Mouse (Mus musculus) limb, embryonic 12.5 days (tissue): ENCODE results near the gene Fam160b1. TPM values are rescaled to one million over a fixed set of nuclear protein-coding genes. Genes with fewer than 3 reads are reported as not detected.
A peak's percentile ranks its signal among the peaks of the same experiment; 100 is the strongest.

Experiments
- ATAC-seq: fragments of 200-750 bp; cut with Nextera tagmentation; 2 replicates; pipeline ENCODE4 v1.8.0; 2017; ENCODE audit warnings: low read depth, moderate TSS enrichment; ENCODE audit not compliant: insufficient number of reproducible peaks, insufficient read depth, low FRiP score, low TSS enrichment
- H3K27ac ChIP-seq: fragments of 300-500 bp; sonication (generic); 2 replicates; pipeline ENCODE4 v1.5.1; 2016; ENCODE audit warnings: mild to moderate bottlenecking, moderate library complexity
- H3K27me3 ChIP-seq: fragments of 300-500 bp; sonication (generic); 2 replicates; pipeline ENCODE4 v1.6.1; 2016; ENCODE audit warnings: mild to moderate bottlenecking, moderate library complexity
- H3K36me3 ChIP-seq: fragments of 300-500 bp; sonication (generic); 2 replicates; pipeline ENCODE4 v1.6.1; 2016; ENCODE audit warnings: mild to moderate bottlenecking, moderate library complexity
- H3K4me1 ChIP-seq: fragments of 300-500 bp; sonication (generic); replicated peaks from 2 replicates; pipeline ENCODE4 v1.6.1; 2016
- H3K4me2 ChIP-seq: fragments of 300-500 bp; sonication (generic); 2 replicates; pipeline ENCODE4 v1.6.1; 2016; ENCODE audit warnings: mild to moderate bottlenecking, moderate library complexity
- H3K4me3 ChIP-seq: fragments of 300-500 bp; sonication (generic); replicated peaks from 2 replicates; pipeline ENCODE4 v1.5.1; 2016; ENCODE audit warnings: mild to moderate bottlenecking
- H3K9ac ChIP-seq: fragments of 300-500 bp; sonication (generic); replicated peaks from 2 replicates; pipeline ENCODE4 v1.6.1; 2016; ENCODE audit warnings: mild to moderate bottlenecking, moderate library complexity
- H3K9me3 ChIP-seq: fragments of 300-500 bp; sonication (generic); 2 replicates; pipeline ENCODE4 v1.6.1; 2016; ENCODE audit warnings: mild to moderate bottlenecking, moderate library complexity
- WGBS: fragments of 180-500 bp; shearing (Covaris S2); methylation state at CpG from one replicate; pipeline ENCODE4 v1.1.7; 2016; 5-methylcytosine and 5-hydroxymethylcytosine counted together
- polyA plus RNA-seq: library from polyadenylated mRNA; unstranded; fragments of >200 nt; fragmentation: Nextera tagmentation; extraction: Ambion mirVana; gene quantifications from 2 replicates; pipeline ENCODE4 v1.2.1, GENCODE M21; 2016

The Fam160b1 gene
- polyA plus RNA-seq, 1 experiment from 2014 or later: 17.6 TPM

DNA sequence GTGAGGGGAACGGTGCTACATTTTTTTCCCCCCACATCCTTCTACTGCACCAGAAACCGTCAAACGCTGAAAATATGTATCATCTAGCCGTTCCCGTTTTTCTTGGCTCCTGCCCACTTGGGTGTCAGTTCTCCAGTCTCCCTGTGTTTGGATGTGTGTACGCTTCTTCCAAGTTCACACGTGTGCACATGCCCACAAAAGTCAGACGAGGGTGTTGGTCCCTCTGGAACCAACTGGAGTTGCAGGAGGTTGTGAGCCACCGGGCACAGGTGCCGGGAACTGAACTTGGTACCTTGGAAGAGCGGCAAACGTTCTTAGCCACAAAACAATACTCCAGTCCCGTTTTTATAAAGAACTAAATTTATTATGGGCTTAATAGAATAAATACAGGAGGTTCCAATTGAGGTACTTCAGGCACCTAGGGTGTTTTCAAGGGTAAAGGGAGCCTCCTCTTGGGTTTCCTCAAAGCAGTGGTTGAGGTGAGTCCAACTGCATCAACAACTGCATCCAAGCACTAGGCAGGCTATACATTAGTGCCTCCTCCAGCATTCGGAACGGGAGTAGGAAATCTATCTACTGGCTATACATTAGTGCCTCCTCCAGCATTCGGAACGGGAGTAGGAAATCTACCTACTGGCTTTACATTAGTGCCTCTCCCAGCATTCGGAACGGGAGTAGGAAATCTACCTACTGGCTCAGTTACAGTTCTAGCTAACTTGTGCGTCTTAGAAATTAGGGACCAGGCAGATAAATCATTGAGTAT is 1.5 kb upstream of the Fam160b1 start:
- H3K4me1 ChIP-seq: peaks cover 48% of the 10 kb centered on the region
- no peaks in the 10 kb centered on the region for H3K9me3 ChIP-seq
- H3K36me3 ChIP-seq: no peaks in the 10 kb centered on the region
- H3K27ac ChIP-seq: no peak overlapping the region
- no peaks in the 10 kb centered on the region for H3K27me3 ChIP-seq
- H3K4me3 ChIP-seq: no peak overlapping the region
- no peak overlapping the region for H3K9ac ChIP-seq
- ATAC-seq: no peak
- WGBS: 91% methylated on average over 20 of the region's 20 CpGs
- H3K4me2 ChIP-seq: no peak overlapping the region; the same call in 1 of the 2 replicates

DNA sequence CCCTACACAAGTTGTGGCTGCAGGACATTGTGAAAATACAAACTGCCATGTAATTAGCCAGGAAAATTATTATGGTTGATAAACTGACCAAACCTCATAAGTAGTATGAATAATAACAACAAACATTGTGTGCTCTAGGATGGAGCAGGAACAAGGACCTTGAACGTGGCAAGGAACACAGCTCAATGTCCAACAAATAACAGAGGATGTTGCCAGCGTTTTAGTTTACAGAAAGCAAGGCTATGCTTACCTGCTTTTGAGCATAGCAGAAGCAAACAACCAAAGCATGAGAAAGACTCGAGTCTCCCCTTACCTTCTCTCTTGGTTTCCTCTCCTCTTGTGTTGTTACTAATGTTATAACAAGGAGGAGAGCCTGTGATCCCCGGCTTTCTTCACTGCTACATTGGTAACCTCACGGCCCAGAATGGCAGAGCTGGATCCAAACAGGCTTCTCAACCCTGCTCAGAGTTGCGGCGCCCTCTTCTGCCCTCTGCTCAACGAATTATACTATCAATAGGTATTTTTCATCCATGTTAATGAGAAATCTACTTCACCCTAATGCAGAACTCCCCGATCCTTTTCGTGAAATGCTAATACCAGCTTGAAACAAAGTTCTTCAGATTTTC is 666 bp upstream of the Fam160b1 start:
- no peaks in the 10 kb centered on the region for H3K9me3 ChIP-seq
- H3K27ac ChIP-seq: 0 out of 2 replicates have a peak overlapping the region, but pooled peaks have one; percentile 43
- peaks cover 54% of the 10 kb centered on the region for H3K4me1 ChIP-seq
- H3K27me3 ChIP-seq: no peaks in the 10 kb centered on the region
- H3K36me3 ChIP-seq: no peaks in the 10 kb centered on the region
- 58% methylated on average over 10 of the region's 10 CpGs for WGBS
- no peak for ATAC-seq
- peak overlapping the region; percentile 64 for H3K4me2 ChIP-seq
- H3K9ac ChIP-seq: no peak overlapping the region
- H3K4me3 ChIP-seq: peak overlapping the region; percentile 91

DNA sequence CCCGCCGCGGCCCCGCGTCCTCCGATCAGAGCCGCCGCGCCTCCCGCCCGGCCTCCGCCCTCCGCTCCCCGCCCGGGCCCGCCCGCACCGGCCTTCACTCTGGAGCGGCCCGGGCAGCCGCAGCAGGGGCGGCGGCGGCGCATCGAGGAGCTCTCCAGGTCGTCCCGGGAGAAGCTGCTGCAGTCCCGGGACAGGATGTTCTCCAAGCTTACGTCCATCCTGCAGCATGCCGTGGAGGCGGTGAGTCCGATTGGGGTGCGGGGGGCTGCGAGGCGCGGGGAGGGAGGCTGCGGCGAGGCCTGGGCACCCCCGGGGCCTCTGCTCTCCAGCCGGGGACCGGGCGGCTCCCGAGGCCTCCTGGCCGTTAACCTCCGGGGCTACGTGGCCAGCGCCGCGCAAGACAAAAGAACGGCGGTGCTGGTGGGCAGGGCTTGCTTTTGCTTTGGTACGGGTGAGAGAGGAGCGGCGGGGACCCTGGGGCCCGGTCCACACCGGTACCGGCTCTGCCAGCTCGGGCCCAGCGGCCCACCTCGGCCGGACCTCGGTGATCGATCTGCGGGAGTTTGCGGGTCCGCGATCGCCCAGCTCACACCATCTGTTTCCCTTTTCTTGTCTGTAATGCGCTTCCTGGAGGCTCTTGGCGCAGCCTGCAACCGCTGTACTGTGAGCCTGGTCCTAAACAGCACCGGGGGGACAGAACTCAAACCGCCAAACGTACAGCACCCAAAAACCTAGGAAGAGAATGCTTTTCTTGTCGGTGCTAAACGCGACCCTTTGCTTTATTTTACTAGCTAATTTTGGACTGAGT is 855 bp downstream of the Fam160b1 start:
- peak; percentile 65; the same call in 1 of the 2 replicates for ATAC-seq
- no peaks in the 10 kb centered on the region for H3K27me3 ChIP-seq
- peak overlapping the region; percentile 91 for H3K4me3 ChIP-seq
- H3K36me3 ChIP-seq: no peaks in the 10 kb centered on the region
- H3K4me2 ChIP-seq: peak overlapping the region; percentile 64
- H3K9me3 ChIP-seq: no peaks in the 10 kb centered on the region
- peak overlapping the region; percentile 99 for H3K9ac ChIP-seq
- peaks cover 54% of the 10 kb centered on the region for H3K4me1 ChIP-seq
- under 1% methylated on average over 78 of the region's 78 CpGs for WGBS
- peak overlapping the region; percentile 96 for H3K27ac ChIP-seq

DNA sequence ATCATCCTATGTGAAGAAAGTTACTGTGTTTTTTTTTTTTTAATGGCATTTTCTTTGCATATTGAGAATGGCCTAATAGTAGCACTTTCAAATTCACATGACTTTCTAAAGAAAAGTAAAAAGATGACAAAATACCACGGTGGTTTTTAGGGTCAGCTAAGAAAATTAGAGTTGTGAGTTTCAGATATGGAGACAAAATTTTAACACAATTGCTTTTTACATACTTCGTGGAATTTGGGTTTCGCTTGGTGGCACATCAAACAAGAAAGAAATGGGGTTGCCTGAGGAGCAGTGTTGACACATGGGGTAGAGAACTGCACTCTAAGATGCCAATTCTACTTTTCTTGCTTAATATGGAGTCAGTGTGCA is 1.4 kb downstream of the Fam160b1 start:
- Histone ChIP-seq H3K27ac (peak overlapping the region; percentile 96; the same call in 1 of the 2 replicates), H3K4me1 (peaks cover 56% of the 10 kb centered on the region), H3K4me3 (peak overlapping the region; percentile 91), H3K9me3 (no peaks in the 10 kb centered on the region), H3K27me3 (no peaks in the 10 kb centered on the region), H3K36me3 (no peaks in the 10 kb centered on the region; the same call in 1 of the 2 replicates), H3K9ac (peak overlapping the region; percentile 99), H3K4me2 (peak overlapping the region; percentile 64)
- ATAC-seq: no peak
- WGBS: 19% methylated on average over 3 of the region's 3 CpGs

DNA sequence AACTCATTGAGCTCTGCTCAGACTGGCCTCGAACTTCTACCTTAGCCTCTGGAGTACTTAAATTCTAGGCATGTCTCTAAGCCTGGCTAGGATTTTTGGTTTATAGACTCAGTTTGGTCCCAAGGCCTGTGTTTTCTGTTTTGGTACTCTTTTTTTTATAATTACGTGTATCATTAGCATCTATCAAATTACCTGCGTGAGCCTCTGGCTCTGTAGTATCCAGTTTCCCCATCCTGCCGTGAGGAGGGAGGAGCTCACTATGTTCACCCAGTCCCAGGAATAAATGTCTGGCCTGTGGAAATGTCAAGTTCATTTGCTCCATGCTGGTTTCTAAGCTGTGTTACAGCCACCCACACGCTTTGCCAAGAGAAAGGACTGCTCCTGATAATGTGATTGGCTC is 2.1 kb downstream of the Fam160b1 start:
- peak overlapping the region; percentile 64 for H3K4me2 ChIP-seq
- H3K27ac ChIP-seq: no peak overlapping the region
- H3K36me3 ChIP-seq: no peaks in the 10 kb centered on the region; the same call in 1 of the 2 replicates
- H3K9ac ChIP-seq: no peak overlapping the region
- 31% methylated on average over 5 of the region's 5 CpGs for WGBS
- no peaks in the 10 kb centered on the region for H3K9me3 ChIP-seq
- H3K27me3 ChIP-seq: no peaks in the 10 kb centered on the region
- H3K4me1 ChIP-seq: peaks cover 62% of the 10 kb centered on the region
- peak overlapping the region; percentile 91 for H3K4me3 ChIP-seq
- ATAC-seq: no peak

DNA sequence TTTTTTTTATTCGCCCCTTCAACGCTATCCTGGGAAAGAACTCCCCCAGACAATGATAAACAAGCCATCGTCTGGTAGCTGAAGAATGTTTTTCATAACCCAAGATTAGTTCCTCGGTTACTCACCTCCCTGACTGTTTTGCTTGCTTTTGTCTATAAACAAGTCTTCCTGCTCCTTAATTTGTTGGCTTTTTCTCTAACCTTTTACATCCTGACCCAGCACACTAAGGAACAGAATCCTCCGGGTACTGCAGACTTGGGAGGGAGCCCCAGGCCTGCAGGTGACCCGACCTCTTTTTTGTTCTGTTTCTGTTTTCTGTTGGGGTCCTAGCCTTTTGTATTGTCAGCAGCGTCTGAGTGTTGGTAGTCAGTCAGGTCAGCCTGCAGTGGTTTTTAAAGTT is 2.6 kb downstream of the Fam160b1 start:
- Histone ChIP-seq H3K27ac (no peak overlapping the region), H3K9me3 (no peaks in the 10 kb centered on the region), H3K9ac (no peak overlapping the region), H3K4me1 (peaks cover 66% of the 10 kb centered on the region), H3K4me3 (peak overlapping the region; percentile 91; the same call in 1 of the 2 replicates), H3K36me3 (no peaks in the 10 kb centered on the region; the same call in 1 of the 2 replicates), H3K27me3 (no peaks in the 10 kb centered on the region), H3K4me2 (peak overlapping the region; percentile 64)
- ATAC-seq: no peak
- WGBS: 49% methylated on average over 7 of the region's 7 CpGs

DNA sequence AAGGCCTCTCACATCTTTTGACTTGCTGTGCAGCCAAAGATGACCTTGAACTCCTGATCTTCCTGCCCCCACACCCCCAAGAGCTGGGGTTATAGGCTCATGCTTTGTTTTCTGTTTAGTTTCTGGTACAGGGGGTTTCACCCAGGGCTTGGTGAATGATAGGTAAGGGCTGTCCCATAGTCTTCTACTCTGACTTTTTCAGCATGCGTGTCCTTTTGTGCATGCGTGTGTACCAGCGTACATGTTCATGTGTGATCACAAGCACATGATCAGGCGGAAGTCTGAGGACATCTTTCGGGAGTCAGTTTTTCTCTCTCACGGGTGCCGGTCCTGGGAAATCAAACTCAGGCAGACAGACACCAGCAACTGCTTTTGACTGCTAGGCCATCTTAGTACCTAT is 3.1 kb downstream of the Fam160b1 start:
- H3K27me3 ChIP-seq: no peaks in the 10 kb centered on the region
- no peak overlapping the region for H3K9ac ChIP-seq
- peaks cover 3% of the 10 kb centered on the region for H3K36me3 ChIP-seq
- H3K4me1 ChIP-seq: peaks cover 66% of the 10 kb centered on the region
- H3K9me3 ChIP-seq: no peaks in the 10 kb centered on the region
- H3K4me3 ChIP-seq: no peak overlapping the region
- no peak for ATAC-seq
- peak overlapping the region; percentile 64 for H3K4me2 ChIP-seq
- WGBS: 97% methylated on average over 7 of the region's 7 CpGs
- no peak overlapping the region for H3K27ac ChIP-seq

DNA sequence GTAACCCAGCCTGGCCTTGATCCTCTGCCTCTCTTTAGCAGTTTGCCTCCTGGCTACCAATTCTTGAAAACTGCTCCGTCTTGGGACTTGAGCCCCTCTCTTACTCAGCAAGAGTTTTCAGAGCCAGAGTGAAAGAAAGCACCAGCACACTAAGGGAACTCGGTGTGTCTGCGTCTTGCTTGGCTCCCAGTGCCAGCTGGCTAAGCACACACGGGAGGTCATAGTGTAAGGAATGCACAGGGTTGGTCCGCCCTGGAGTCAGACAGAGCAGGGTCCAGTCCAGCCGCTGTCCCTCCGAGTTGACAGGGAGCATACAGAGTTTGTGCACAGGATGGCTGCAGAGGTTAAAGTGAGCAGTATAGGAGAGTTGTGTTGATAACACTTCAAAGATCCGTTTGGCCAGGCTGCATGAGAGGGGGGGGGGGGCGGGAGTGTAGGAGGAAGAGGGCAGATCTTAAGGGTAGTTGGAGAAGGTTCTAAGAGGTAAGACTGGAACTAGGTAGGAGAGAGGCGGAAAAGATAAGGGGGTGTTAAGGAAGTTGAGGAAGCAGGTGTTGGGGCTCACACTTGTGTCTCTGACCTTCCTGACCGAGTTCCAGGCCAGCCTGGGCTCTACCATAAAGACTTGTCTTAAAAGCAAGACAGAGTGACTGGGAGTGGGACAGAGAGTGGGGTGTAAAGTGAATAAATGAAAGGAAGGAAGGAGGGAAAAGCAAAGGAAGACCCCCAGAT is 4.6 kb downstream of the Fam160b1 start:
- Histone ChIP-seq H3K27ac (peak overlapping the region; percentile 41; the same call in 1 of the 2 replicates), H3K4me3 (no peak overlapping the region), H3K4me1 (peaks cover 60% of the 10 kb centered on the region), H3K27me3 (no peaks in the 10 kb centered on the region), H3K36me3 (peaks cover 19% of the 10 kb centered on the region), H3K4me2 (no peak overlapping the region), H3K9ac (no peak overlapping the region), H3K9me3 (no peaks in the 10 kb centered on the region)
- WGBS: 50% methylated on average over 10 of the region's 11 CpGs
- no peak for ATAC-seq

DNA sequence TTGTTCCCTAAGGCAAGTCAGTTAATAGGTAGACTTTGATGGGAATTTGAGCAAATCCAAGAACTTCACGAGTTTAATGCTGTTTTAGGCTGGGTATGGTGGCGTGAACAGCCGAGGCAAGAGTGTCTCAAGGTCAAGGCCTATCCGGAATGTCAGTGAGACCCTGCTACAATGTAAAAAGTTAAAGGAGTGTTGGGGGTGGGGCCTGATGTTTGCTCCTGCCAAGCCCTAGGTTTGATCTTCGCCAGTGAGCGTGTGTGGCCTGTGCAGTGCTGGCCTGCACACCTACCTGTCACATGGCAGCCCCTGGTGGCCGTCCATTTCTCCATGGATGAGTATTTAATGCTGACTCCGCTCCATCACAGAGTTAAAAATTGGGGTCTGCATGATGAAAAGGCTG is 5.5 kb downstream of the Fam160b1 start:
- Histone ChIP-seq H3K9ac (no peak overlapping the region), H3K9me3 (no peaks in the 10 kb centered on the region), H3K4me2 (no peak overlapping the region), H3K27me3 (no peaks in the 10 kb centered on the region), H3K27ac (0 out of 2 replicates have a peak overlapping the region, but pooled peaks have one; percentile 35), H3K36me3 (peaks cover 28% of the 10 kb centered on the region), H3K4me1 (peaks cover 57% of the 10 kb centered on the region), H3K4me3 (no peak overlapping the region)
- no peak for ATAC-seq
- WGBS: 61% methylated on average over 8 of the region's 8 CpGs

DNA sequence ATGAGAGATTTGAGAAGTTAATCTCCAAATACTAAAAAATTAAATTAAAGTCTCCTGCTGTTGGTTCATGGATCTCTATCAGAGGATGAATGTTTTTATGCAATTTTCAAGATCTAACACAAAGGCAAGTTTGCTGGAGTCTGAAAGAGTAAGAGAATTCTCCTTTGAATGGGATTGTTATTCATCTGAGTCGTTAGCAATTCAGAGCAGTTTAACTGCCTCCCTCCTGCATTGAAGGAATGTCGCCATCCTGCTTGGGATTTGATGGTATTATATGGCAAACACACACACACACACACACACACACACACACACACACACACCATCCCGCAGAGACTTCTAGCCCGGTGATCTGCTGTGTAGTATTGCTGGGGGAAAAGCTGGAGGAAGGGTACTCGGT is 6.1 kb downstream of the Fam160b1 start:
- no peak for ATAC-seq
- peaks cover 57% of the 10 kb centered on the region for H3K4me1 ChIP-seq
- H3K4me2 ChIP-seq: no peak overlapping the region

More for the DNA sequence above, 6.1 kb downstream of the Fam160b1 start:
- Histone ChIP-seq H3K36me3 (peaks cover 34% of the 10 kb centered on the region), H3K4me3 (no peak overlapping the region), H3K27me3 (no peaks in the 10 kb centered on the region), H3K9me3 (no peaks in the 10 kb centered on the region), H3K27ac (no peak overlapping the region), H3K9ac (no peak overlapping the region)
- 61% methylated on average over 5 of the region's 5 CpGs for WGBS
